Mouse (Mus musculus) neural tube, embryonic 11.5 days (tissue): Measurements from ENCODE around the gene Slc25a45. TPM values are rescaled to one million over a fixed set of nuclear protein-coding genes. Genes with fewer than 3 reads are reported as not detected.

Experiments used
- ATAC-seq: fragments of 200-750 bp; cut with Nextera tagmentation; 2 replicates; pipeline ENCODE4 v1.8.0; 2017; ENCODE audit warnings: moderate number of reproducible peaks, mild to moderate bottlenecking, moderate TSS enrichment, moderate library complexity; ENCODE audit not compliant: insufficient read depth, low FRiP score, low TSS enrichment
- DNase-seq: peaks from one replicate; pipeline ENCODE4 v3.0.0-alpha.2; 2015; ENCODE audit warnings: low spot score
- H3K27ac ChIP-seq: fragments of 300-500 bp; sonication (generic); 2 replicates; pipeline ENCODE4 v1.5.1; 2014; ENCODE audit warnings: low read depth, mild to moderate bottlenecking, low read length
- H3K27me3 ChIP-seq: fragments of 300-500 bp; sonication (generic); 2 replicates; pipeline ENCODE4 v1.6.1; 2014; ENCODE audit warnings: mild to moderate bottlenecking, low read length, mixed read lengths; ENCODE audit not compliant: control insufficient read depth, insufficient read depth
- H3K36me3 ChIP-seq: fragments of 300-500 bp; sonication (generic); 2 replicates; pipeline ENCODE4 v1.6.1; 2014; ENCODE audit warnings: mild to moderate bottlenecking, low read length, moderate library complexity, mixed read lengths; ENCODE audit not compliant: control insufficient read depth, insufficient read depth
- H3K4me1 ChIP-seq: fragments of 300-500 bp; sonication (generic); 2 replicates; pipeline ENCODE4 v1.6.1; 2014; ENCODE audit warnings: low read length, mixed read lengths; ENCODE audit not compliant: control insufficient read depth, insufficient read depth
- H3K4me2 ChIP-seq: fragments of 300-500 bp; sonication (generic); 2 replicates; pipeline ENCODE4 v1.6.1; 2014; ENCODE audit warnings: low read depth, mild to moderate bottlenecking, moderate library complexity
- H3K4me3 ChIP-seq: fragments of 300-500 bp; sonication (generic); 2 replicates; pipeline ENCODE4 v1.5.1; 2014; ENCODE audit warnings: low read depth, low read length
- H3K9ac ChIP-seq: fragments of 300-500 bp; sonication (generic); 2 replicates; pipeline ENCODE4 v1.6.1; 2014; ENCODE audit warnings: mild to moderate bottlenecking, low read length
- H3K9me3 ChIP-seq: fragments of 300-500 bp; sonication (generic); 2 replicates; pipeline ENCODE4 v1.6.1; 2016; ENCODE audit warnings: low read length; ENCODE audit not compliant: control insufficient read depth
- WGBS: fragments of 180-500 bp; shearing (Covaris S2); extraction: QIAGEN DNeasy Blood & Tissue Kit; methylation state at CpG from one replicate; pipeline ENCODE4 v1.1.7; 2014; 5-methylcytosine and 5-hydroxymethylcytosine counted together
- polyA plus RNA-seq: library from polyadenylated mRNA; unstranded; fragments of >200 nt; fragmentation: Nextera tagmentation; extraction: Ambion mirVana; gene quantifications from 2 replicates; pipeline ENCODE4 v1.2.1, GENCODE M21; 2014

Gene Slc25a45
- polyA plus RNA-seq, 1 experiment from 2014 or later: 0.74 TPM

DNA sequence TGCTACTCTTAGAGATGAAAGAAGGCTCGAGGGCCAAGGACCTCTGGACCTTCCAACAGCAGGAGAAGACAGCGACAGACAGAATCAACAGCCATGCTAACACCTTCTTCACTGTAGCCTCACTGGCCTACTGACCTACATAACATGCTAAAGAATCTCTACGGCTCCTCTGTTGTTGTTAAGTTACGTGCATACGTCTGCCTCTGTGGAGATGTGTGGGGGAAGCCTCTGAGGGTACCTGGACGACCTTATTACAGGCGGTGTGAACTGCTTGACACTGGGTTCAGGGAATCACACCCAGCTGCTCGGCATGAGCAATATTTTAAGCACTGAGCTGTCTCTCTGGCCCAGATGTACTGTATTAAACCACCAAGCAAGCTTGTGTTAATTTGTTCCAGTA, 49.9 kb downstream of the Slc25a45 start:
- Histone ChIP-seq H3K9me3 (no peaks in the 10 kb centered on the region), H3K9ac (no peak overlapping the region), H3K4me3 (no peak overlapping the region), H3K36me3 (no peaks in the 10 kb centered on the region), H3K4me1 (no peaks in the 10 kb centered on the region; the same call in 1 of the 2 replicates), H3K27me3 (peaks cover 3% of the 10 kb centered on the region), H3K27ac (no peak overlapping the region), H3K4me2 (no peak overlapping the region)
- DNase-seq (no peak), ATAC-seq (no peak)
- 71% methylated on average over 8 of the region's 8 CpGs for WGBS

DNA sequence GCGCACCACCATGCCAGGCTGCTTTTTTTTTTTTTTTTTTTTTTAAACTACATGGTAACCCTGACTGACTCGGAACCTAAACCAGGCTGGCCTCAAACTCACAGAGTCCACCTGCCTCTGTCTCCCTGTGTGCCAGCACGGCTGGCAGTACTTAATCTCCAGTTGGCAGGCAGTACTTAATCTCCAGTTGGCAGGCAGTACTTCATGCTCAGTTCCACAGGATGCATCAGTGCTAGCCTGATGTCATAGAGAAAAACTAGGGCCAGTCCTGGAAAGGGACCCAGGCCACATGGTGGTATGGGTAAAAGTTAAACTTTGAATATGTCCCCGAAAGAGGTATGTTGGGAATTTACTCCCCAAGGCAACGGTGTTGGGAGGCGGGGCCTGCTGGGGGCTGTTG, 50.5 kb downstream of the Slc25a45 start:
- Histone ChIP-seq H3K36me3 (no peaks in the 10 kb centered on the region), H3K4me3 (no peak overlapping the region), H3K4me1 (no peaks in the 10 kb centered on the region; the same call in 1 of the 2 replicates), H3K9me3 (no peaks in the 10 kb centered on the region), H3K4me2 (no peak overlapping the region), H3K9ac (no peak overlapping the region), H3K27ac (no peak overlapping the region), H3K27me3 (peaks cover 3% of the 10 kb centered on the region)
- DNase-seq (no peak), ATAC-seq (no peak)
- 68% methylated on average over 6 of the region's 6 CpGs for WGBS

DNA sequence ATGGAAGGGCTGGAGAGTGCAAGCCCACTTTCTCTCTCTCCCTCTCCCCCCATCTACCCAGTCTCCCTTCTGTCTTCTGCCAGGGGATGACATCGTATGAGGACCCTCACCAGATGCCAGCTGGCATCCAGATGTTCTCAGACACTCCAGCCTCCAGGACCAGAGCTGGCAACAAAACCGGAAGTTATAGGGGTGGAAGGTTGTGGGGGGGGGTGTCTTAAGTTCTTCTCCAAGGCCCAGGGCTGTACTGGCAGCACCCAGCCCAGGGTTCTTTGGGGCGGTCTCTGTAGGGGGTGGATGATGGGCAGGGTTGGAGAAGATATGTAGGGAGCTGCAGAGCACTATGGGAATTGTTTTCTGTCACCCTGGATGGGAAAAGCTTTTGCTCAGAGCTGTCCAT, 50.9 kb downstream of the Slc25a45 start:
- H3K36me3 ChIP-seq: no peaks in the 10 kb centered on the region
- no peak overlapping the region for H3K4me2 ChIP-seq
- peaks cover 3% of the 10 kb centered on the region for H3K27me3 ChIP-seq
- 59% methylated on average over 3 of the region's 3 CpGs for WGBS
- no peaks in the 10 kb centered on the region; the same call in 1 of the 2 replicates for H3K4me1 ChIP-seq
- no peak for DNase-seq
- no peaks in the 10 kb centered on the region for H3K9me3 ChIP-seq
- H3K4me3 ChIP-seq: no peak overlapping the region
- no peak overlapping the region for H3K27ac ChIP-seq
- no peak overlapping the region for H3K9ac ChIP-seq
- no peak for ATAC-seq

DNA sequence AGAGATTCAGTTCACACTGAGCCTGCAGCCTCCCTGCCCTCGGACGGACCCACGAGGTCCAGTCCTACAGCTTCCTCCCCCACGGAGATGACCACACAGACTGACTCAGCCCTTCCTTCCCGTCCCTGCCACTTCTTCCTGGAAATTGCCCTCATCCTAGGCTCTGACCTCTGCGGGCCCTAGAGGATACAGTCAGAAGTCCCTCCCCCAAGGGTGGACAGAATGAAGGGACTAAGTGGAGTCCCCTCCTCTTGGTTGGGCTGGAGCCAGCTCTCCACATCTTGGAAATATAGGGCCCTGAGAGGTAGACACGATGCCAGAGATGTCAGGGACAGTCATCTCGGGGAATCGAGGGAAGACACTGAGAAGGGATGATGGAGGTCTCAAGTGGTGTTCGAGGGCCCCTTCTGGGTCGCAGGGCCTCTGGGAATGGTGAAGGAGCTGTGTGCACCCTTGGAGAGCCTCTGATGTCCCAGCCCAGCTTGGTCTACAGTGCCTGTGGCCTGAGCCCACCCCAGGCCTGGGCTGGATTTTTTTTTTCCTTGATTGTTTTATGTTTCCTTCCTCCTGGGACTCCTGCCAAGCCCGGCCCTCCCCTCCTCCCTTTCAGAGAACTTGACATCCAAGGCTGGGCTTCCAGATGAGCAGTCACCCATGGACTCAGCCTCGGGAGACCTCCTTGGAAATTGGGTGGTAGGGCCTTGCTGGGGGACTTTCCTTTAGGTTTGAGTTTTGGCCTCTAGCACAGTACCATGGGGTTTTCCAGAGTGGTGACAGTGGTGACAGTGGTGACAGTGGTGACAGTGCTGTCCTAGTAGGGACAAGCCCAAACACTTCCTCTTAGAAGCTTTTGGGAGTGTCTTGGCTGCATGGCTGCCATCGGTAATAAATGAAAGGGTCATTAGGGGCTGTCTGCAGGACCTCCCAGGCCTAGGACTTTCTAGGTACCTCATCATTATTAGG, 52.3 kb downstream of the Slc25a45 start:
- H3K9me3 ChIP-seq: no peaks in the 10 kb centered on the region
- DNase-seq: no peak

DNA sequence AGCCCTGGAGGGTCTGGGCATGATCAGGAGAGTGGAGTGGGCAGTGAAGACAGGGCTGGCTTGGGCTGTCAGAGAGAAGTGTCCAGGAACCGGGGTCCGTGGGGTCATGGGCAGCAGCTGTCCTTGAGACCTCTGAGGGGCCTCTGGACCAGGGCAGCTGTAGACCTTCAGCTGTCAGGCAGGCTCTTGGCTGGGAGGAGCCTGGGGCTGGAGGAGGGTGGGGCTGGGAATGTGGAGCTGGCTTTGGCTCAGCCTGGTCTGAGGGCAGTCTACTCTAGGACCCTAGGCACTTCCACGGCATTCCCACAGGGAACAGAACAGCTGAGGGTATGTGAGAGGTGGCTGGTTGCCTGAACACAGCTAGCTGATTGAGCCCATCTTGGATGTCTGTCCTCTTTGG, 57.7 kb downstream of the Slc25a45 start:
- H3K4me2 ChIP-seq: no peak overlapping the region
- ATAC-seq: no peak
- 64% methylated on average over 3 of the region's 3 CpGs for WGBS
- H3K9me3 ChIP-seq: no peaks in the 10 kb centered on the region
- peaks cover 3% of the 10 kb centered on the region; the same call in 1 of the 2 replicates for H3K36me3 ChIP-seq
- no peaks in the 10 kb centered on the region for H3K27me3 ChIP-seq
- peaks cover 3% of the 10 kb centered on the region; the same call in 1 of the 2 replicates for H3K4me1 ChIP-seq
- H3K4me3 ChIP-seq: no peak overlapping the region
- H3K27ac ChIP-seq: no peak overlapping the region
- H3K9ac ChIP-seq: no peak overlapping the region
- no peak for DNase-seq

More for the DNA sequence above, 52.3 kb downstream of the Slc25a45 start:
- H3K9ac ChIP-seq: no peak overlapping the region
- ATAC-seq: no peak
- H3K4me1 ChIP-seq: no peaks in the 10 kb centered on the region
- 77% methylated on average over 14 of the region's 14 CpGs for WGBS
- peaks cover 3% of the 10 kb centered on the region for H3K27me3 ChIP-seq
- H3K4me3 ChIP-seq: no peak overlapping the region
- no peak overlapping the region for H3K4me2 ChIP-seq
- H3K36me3 ChIP-seq: no peaks in the 10 kb centered on the region
- no peak overlapping the region for H3K27ac ChIP-seq

Other genes starting within 250 kb of the Slc25a45 start
- gene Rela, start 240.3 kb upstream of the Slc25a45 start, polyA plus RNA-seq: 32.5 and 34.4 TPM in 2 replicates
- 17.0 and 19.3 TPM in 2 replicates for gene Sipa1, start 214.1 kb upstream of the Slc25a45 start, polyA plus RNA-seq
- 21.0 and 22.0 TPM in 2 replicates for gene Map3k11, start 189.1 kb upstream of the Slc25a45 start, polyA plus RNA-seq
- 26.9 and 27.7 TPM in 2 replicates for gene Pcnx3, start 188.9 kb upstream of the Slc25a45 start, polyA plus RNA-seq
- not detected in 2 replicates for gene Kcnk7, start 173.4 kb upstream of the Slc25a45 start, polyA plus RNA-seq
- 5.1 and 6.8 TPM in 2 replicates for gene Ehbp1l1, start 151.5 kb upstream of the Slc25a45 start, polyA plus RNA-seq
- 167 and 184 TPM in 2 replicates for gene Fam89b, start 148.2 kb upstream of the Slc25a45 start, polyA plus RNA-seq
- 5.2 and 9.7 TPM in 2 replicates for gene Ltbp3, start 136.9 kb upstream of the Slc25a45 start, polyA plus RNA-seq
- 63.9 and 67.4 TPM in 2 replicates for gene Scyl1, start 106.4 kb upstream of the Slc25a45 start, polyA plus RNA-seq
- gene Frmd8, start 2.5 kb upstream of the Slc25a45 start, polyA plus RNA-seq: 19.9 and 20.7 TPM in 2 replicates
- 5.7 and 6.6 TPM in 2 replicates for gene Tigd3, start 16.3 kb downstream of the Slc25a45 start, polyA plus RNA-seq
- gene Dpf2, start 35.2 kb downstream of the Slc25a45 start, polyA plus RNA-seq: 195 and 225 TPM in 2 replicates
- 3.9 and 4.0 TPM in 2 replicates for gene Cdc42ep2, start 47.0 kb downstream of the Slc25a45 start, polyA plus RNA-seq
- 75.2 and 79.9 TPM in 2 replicates for gene Pola2, start 86.4 kb downstream of the Slc25a45 start, polyA plus RNA-seq
- gene Slc22a20, start 108.3 kb downstream of the Slc25a45 start, polyA plus RNA-seq: not detected in 2 replicates
- 3.4 and 4.4 TPM in 2 replicates for gene Capn1, start 138.1 kb downstream of the Slc25a45 start, polyA plus RNA-seq
- 34.4 and 36.7 TPM in 2 replicates for gene Syvn1, start 168.8 kb downstream of the Slc25a45 start, polyA plus RNA-seq
- gene Mrpl49, start 180.0 kb downstream of the Slc25a45 start, polyA plus RNA-seq: 81.9 and 84.8 TPM in 2 replicates
- gene Fau, start 180.0 kb downstream of the Slc25a45 start, polyA plus RNA-seq: 789 and 790 TPM in 2 replicates
- 36.7 and 40.0 TPM in 2 replicates for gene Znhit2, start 183.4 kb downstream of the Slc25a45 start, polyA plus RNA-seq
- 39.6 and 42.9 TPM in 2 replicates for gene Tm7sf2, start 190.6 kb downstream of the Slc25a45 start, polyA plus RNA-seq
- gene Vps51, start 199.4 kb downstream of the Slc25a45 start, polyA plus RNA-seq: 59.1 and 61.2 TPM in 2 replicates
- gene Tmem262, start 202.2 kb downstream of the Slc25a45 start, polyA plus RNA-seq: not detected in 2 replicates
- gene Gm28374, start 204.4 kb downstream of the Slc25a45 start, polyA plus RNA-seq: 0.88 and 1.3 TPM in 2 replicates
- gene Zfpl1, start 207.1 kb downstream of the Slc25a45 start, polyA plus RNA-seq: 74.3 and 76.8 TPM in 2 replicates
- 46.0 and 48.4 TPM in 2 replicates for gene Cdca5, start 207.2 kb downstream of the Slc25a45 start, polyA plus RNA-seq
- gene AC131692.1, start 216.6 kb downstream of the Slc25a45 start, polyA plus RNA-seq: not detected in 2 replicates
- 0.53 and 0.77 TPM in 2 replicates for gene Naaladl1, start 228.0 kb downstream of the Slc25a45 start, polyA plus RNA-seq
- 62.6 and 66.1 TPM in 2 replicates for gene Sac3d1, start 240.8 kb downstream of the Slc25a45 start, polyA plus RNA-seq